Mouse (Mus musculus): ENCODE measurements at regions not wholly inside any gene's neighbourhood (a gene's known extent, or its start where the extent isn't known, plus 50 kb on each side); places are given as distances from the start of the nearest gene placed in this dataset.

- no peak for ATAC-seq (replicated peaks; ENCODE audit: low read depth, poor library complexity, severe bottlenecking)
Measured at GRCm38 (mm10) chr12:68889141-68889540, 269.8 kb downstream of the Rps29 start.

GRCm38 (mm10) chr12:68882503-68882902 lies 276.5 kb downstream of the Rps29 start:
- peak; percentile 76 for ATAC-seq (replicated peaks; ENCODE audit: low read depth, poor library complexity, severe bottlenecking)

- no peak for ATAC-seq (replicated peaks; ENCODE audit: low read depth, poor library complexity, severe bottlenecking)
Measured at GRCm38 (mm10) chr12:68879425-68879824, 279.6 kb downstream of the Rps29 start.

GRCm38 (mm10) chr12:68871259-68871658 lies 287.7 kb downstream of the Rps29 start:
- peak; percentile 54 for ATAC-seq (replicated peaks; ENCODE audit: low read depth, poor library complexity, severe bottlenecking)

GRCm38 (mm10) chr12:68862991-68863356 lies 296.0 kb downstream of the Rps29 start:
- no peak for ATAC-seq (replicated peaks; ENCODE audit: low read depth, poor library complexity, severe bottlenecking)

- ATAC-seq (replicated peaks; ENCODE audit: low read depth, poor library complexity, severe bottlenecking): peak; percentile 50; the same call in 1 of the 2 replicates
Measured at GRCm38 (mm10) chr12:68862313-68862990, 296.5 kb downstream of the Rps29 start.

GRCm38 (mm10) chr12:68860332-68860731 lies 298.7 kb downstream of the Rps29 start:
- ATAC-seq (replicated peaks; ENCODE audit: low read depth, poor library complexity, severe bottlenecking): no peak

- no peak for ATAC-seq (replicated peaks; ENCODE audit: low read depth, poor library complexity, severe bottlenecking)
Measured at GRCm38 (mm10) chr12:68849616-68850140, 309.3 kb downstream of the Rps29 start.

GRCm38 (mm10) chr12:68840815-68841214 lies 318.2 kb downstream of the Rps29 start:
- no peak for ATAC-seq (replicated peaks; ENCODE audit: low read depth, poor library complexity, severe bottlenecking)

- no peak for ATAC-seq (replicated peaks; ENCODE audit: low read depth, poor library complexity, severe bottlenecking)
Measured at GRCm38 (mm10) chr12:68840156-68840555, 318.8 kb downstream of the Rps29 start.

GRCm38 (mm10) chr12:68836023-68836422 lies 323.0 kb downstream of the Rps29 start:
- peak; percentile 100 for ATAC-seq (replicated peaks; ENCODE audit: low read depth, poor library complexity, severe bottlenecking)

GRCm38 (mm10) chr12:68833914-68834313 lies 325.1 kb downstream of the Rps29 start:
- no peak for ATAC-seq (replicated peaks; ENCODE audit: low read depth, poor library complexity, severe bottlenecking)

- no peak for ATAC-seq (replicated peaks; ENCODE audit: low read depth, poor library complexity, severe bottlenecking)
Measured at GRCm38 (mm10) chr12:68829404-68829803, 329.6 kb downstream of the Rps29 start.

GRCm38 (mm10) chr12:68827549-68828249 lies 331.3 kb downstream of the Rps29 start:
- ATAC-seq (replicated peaks; ENCODE audit: low read depth, poor library complexity, severe bottlenecking): no peak

GRCm38 (mm10) chr12:68794396-68794795 lies 364.6 kb downstream of the Rps29 start:
- no peak for ATAC-seq (replicated peaks; ENCODE audit: low read depth, poor library complexity, severe bottlenecking)

- no peak for ATAC-seq (replicated peaks; ENCODE audit: low read depth, poor library complexity, severe bottlenecking)
Measured at GRCm38 (mm10) chr12:68783636-68784035, 375.4 kb downstream of the Rps29 start.

- ATAC-seq (replicated peaks; ENCODE audit: low read depth, poor library complexity, severe bottlenecking): no peak
Measured at GRCm38 (mm10) chr12:68775503-68775902, 383.5 kb downstream of the Rps29 start.

- ATAC-seq (replicated peaks; ENCODE audit: low read depth, poor library complexity, severe bottlenecking): no peak
Measured at GRCm38 (mm10) chr12:68774800-68775199, 384.2 kb downstream of the Rps29 start.

GRCm38 (mm10) chr12:68758263-68759020 lies 400.5 kb downstream of the Rps29 start:
- no peak for ATAC-seq (replicated peaks; ENCODE audit: low read depth, poor library complexity, severe bottlenecking)

- no peak for ATAC-seq (replicated peaks; ENCODE audit: low read depth, poor library complexity, severe bottlenecking)
Measured at GRCm38 (mm10) chr12:68728882-68729281, 430.1 kb downstream of the Rps29 start.

- no peak for ATAC-seq (replicated peaks; ENCODE audit: low read depth, poor library complexity, severe bottlenecking)
Measured at GRCm38 (mm10) chr12:68718946-68719345, 440.0 kb downstream of the Rps29 start.
